Mouse (Mus musculus) brain, embryonic 14.5 days (tissue): Measurements from ENCODE around the gene Dsp. TPM values are rescaled to one million over a fixed set of nuclear protein-coding genes. Genes with fewer than 3 reads are reported as not detected.

Experiments used
- DNase-seq: peaks from one replicate; pipeline ENCODE4 v3.0.0-alpha.2; 2011; ENCODE audit warnings: low read depth
- CTCF ChIP-seq: fragments of 200-500 bp; IDR thresholded peaks from 2 replicates; pipeline ENCODE4 v1.5.1; 2012; ENCODE audit warnings: inconsistent platforms, mild to moderate bottlenecking, moderate library complexity, borderline replicate concordance; ENCODE audit not compliant: insufficient read depth, insufficient read length; ENCODE audit errors: extremely low read depth
- POLR2A ChIP-seq: fragments of 200-500 bp; IDR thresholded peaks from 2 replicates; pipeline ENCODE4 v1.6.1; 2012; ENCODE audit warnings: mild to moderate bottlenecking, inconsistent platforms, borderline replicate concordance; ENCODE audit not compliant: poor library complexity, insufficient read depth, insufficient read length, severe bottlenecking; ENCODE audit errors: extremely low read depth
- polyA plus RNA-seq: library from polyadenylated mRNA; depleted of rRNA; stranded (reverse); fragments of >200 nt; gene quantifications from 2 replicates; pipeline ENCODE4 v1.2.3, GENCODE M21; 2012; rRNA removed

Gene Dsp
- polyA plus RNA-seq, 1 experiment, result 2.2 TPM

DNA sequence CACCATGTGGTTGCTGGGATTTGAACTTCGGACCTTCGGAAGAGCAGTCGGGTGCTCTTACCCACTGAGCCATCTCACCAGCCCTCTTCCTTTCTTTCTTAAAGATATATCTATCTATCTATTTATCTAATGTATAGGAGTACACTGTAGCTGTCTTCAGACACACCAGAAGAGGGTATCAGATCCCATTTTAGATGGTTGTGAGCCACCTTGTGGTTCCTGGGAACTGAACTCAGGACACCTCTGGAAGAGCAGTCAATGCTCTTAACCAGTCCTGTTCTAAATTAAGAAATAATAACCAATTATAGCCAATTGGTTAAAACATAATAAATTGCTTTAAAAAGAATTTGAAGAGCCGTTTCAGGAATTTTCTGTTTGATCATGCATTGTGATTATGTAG lies 53.1 kb downstream of the Dsp start:
- no peak for TF ChIP-seq POLR2A
- TF ChIP-seq CTCF, result no peak
- peak; percentile 1 for DNase-seq

DNA sequence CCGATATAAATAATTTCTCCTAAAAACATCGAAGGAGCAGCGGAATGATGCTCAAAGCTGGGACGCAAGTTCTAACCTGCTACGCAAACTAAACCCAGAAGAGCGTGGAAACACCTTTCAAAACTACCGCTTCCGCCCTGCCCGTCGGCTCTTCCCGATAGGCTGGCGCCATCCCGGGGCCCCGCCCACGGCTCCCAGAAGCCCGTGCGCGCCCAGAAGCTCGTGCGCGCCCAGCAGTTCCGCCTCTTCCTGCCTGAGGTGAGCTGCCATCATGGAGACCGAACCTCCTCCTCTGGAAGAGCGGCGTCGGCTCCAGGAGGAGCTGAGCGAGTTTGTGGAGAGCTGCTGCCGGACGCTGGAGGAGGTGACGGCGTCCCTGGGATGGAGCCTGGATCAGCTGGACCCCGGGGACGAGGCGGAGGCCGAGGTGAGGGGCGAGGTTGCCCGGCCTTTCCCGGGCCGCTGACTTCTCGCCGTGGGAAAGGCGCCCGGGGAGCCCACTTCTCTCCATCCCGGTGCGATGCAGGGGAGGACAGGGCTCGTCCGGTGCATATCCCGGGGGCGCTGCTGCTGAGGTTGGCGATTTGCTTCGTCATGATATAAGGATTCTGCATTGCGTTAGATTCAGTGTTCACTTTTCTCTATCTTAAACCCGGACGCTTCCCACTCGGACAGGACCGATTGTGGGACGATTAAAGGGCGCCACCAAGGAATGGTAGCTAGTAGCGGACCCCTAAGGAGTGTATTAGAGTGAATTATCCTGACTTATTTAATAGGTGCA lies 53.8 kb downstream of the Dsp start, which contains the start of gene Snrnp48:
TSS of gene Snrnp48 (plus strand) at position 237 of the 781 bp plus-strand sequence.
- TF ChIP-seq POLR2A (peak; percentile 59; the same call in 1 of the 2 replicates), CTCF (no peak)
- DNase-seq, result peak; percentile 98

DNA sequence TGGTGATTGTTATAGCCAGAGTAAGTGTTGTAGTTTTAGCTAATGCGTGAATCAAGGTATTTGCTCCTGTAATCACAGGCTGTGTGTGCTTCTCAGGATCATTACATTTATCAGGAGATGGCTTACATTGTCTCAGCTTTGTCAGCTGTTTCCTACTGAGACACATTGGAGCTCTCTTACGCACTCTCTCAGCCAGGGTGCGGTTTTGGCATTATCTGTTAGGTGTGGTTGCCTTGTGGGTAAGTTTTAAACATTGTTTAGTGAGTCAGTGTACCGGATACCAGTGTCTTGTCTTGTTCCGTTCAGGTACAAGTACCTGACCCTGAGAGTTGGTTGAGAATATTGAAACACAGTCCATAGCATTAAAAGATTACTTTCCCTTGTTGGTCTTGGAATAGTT lies 60.0 kb downstream of the Dsp start:
- DNase-seq, result no peak
- TF ChIP-seq POLR2A (no peak), CTCF (no peak)

DNA sequence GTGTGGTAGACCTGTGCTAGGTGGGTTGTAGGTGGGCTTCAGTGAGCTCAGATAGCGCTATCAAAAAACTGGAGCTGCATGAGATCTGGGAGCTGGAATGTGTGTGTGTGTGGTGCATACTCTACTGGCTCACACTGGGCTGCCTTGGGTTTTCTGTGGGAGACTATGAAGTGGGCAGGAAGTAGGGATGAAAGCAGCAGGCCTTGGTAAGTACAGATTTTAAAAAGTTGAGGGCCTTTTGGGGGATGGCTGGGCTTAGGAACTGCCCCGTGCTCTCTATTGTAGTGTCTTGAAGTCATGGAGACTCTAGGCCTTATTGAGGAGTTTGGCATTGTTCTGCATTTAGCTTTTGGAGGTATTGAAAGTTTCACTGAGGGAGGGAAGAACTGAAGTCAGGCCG lies 67.6 kb downstream of the Dsp start:
- DNase-seq, result no peak
- no peak for TF ChIP-seq CTCF
- no peak for TF ChIP-seq POLR2A

DNA sequence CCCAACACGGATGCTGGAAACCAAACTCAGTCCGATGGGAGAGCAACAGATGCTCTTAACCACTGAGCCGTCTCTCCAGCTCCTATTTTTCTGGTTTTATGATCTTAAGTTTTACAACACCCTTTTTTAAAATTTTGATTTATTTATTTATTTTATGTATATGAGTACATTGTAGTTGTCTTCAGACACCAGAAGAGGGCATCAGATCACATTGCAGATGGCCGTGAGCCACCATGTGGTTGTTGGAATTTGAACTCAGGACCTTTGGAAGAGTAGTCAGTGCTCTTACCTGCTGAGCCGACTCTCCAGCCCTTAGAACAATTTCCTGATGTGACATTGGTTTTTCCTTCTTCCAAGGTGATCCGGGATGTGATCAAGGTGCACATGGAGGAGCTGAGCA lies 69.2 kb downstream of the Dsp start:
- TF ChIP-seq POLR2A (no peak), CTCF (no peak)
- no peak for DNase-seq

DNA sequence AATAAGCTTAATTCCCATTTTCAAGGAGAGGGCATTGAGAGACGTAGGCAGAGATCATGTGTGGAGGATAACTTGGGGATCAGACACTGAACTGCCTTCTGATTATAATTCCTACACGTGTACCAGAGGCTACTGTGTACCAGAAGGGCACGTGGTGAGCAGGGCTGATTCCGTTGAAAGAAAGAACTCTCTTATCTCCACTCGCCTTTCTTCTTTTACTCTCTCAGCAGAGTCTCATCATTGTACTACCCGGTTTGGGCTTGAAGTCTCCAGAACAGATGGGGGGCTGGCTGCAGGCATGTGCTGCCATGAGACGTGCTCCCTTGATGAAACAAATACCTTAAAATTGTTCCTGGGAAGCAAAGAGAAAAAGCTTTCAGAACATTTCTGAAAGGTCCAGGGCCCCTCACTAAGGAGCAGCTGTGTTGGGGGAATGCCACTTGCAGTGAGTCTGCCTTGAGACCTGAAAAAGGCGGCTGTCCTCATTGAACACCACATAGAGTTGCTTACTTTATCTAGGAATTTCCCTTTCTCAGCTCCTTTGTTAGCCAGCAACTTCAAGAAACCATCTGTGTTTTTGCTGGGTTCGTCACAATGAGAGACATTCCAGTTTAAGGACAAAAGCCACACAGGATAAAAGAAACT lies 79.2 kb downstream of the Dsp start:
- DNase-seq, result peak; percentile 56
- TF ChIP-seq POLR2A (no peak), CTCF (no peak)

DNA sequence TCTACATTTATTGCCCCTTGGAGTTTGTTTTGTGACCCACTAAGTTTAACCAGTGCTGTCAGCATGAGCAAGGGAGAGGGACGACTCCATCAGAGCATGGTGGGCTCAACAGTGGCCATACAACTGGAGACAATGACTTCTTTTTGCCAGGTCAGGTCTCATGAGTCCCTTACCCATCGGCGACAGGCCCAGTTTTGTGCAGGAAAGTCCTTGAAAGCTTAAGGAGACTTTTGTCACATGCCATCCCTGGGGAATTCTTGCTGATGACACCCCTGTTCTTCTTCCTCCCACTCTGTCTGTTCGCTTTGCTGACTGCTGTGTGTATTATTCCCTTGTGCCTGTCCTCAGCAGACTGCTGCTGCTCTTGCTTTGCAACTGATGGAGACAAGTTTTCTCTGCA lies 81.3 kb downstream of the Dsp start:
- DNase-seq, result no peak

DNA sequence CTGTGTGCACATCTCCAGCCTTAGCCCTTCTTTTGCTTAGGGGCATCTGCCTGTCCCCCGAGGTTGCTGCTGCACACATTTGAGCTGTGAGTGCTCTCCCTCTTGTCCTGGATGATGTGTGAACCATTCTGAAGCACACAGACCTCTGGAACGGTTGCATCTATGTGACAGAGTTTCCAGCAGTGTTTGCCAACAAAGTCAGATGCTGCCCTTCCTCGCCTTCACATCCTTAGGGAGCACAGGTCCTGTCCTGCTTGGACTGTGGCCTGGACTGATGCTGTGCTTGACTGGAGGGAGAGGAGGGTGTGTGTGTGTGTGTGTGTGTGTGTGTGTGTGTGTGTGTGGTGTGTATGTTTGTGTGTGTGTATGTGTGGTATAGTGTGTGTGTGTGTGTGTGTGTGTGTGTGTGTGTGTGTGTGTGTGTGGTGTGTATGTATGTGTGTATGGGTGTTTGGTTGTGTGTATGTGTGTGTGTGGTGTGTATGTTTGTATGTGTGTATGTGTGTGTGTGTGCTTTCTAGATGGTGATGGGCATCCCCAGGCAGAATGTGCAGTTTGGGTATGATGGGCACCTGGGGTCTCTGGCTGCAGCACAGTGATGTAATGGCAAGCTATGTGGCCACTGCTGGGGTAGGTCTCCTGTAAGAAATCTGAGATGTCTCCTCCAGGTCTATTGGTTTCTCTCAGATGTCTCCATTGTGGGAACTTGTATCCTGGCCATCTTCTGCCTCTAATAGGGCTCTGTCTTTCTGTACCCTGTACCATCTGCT lies 81.9 kb downstream of the Dsp start:
- TF ChIP-seq POLR2A, result no peak
- no peak for TF ChIP-seq CTCF
- no peak for DNase-seq

More for the DNA sequence above, 81.3 kb downstream of the Dsp start:
- TF ChIP-seq POLR2A (no peak), CTCF (no peak)

DNA sequence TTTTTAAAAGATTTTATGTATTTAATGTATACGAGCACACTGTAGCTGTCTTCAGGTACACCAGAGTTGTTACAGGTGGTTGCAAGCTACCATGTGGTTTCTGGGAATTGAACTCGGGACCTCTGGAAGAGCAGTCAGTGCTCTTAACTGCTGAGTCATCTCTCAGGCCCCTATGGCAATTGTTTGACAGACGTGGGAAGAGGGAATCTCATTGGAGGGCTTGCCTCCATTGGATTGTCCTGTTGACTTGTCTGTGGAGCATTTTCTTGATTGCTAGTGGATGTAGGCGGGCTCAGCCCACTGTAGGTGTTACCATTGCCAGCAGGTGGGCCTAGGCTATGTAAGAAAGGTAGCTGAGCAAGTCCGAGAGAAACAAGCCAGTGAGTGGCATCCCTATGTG lies 83.6 kb downstream of the Dsp start:
- no peak for DNase-seq
- no peak for TF ChIP-seq POLR2A
- TF ChIP-seq CTCF, result no peak

DNA sequence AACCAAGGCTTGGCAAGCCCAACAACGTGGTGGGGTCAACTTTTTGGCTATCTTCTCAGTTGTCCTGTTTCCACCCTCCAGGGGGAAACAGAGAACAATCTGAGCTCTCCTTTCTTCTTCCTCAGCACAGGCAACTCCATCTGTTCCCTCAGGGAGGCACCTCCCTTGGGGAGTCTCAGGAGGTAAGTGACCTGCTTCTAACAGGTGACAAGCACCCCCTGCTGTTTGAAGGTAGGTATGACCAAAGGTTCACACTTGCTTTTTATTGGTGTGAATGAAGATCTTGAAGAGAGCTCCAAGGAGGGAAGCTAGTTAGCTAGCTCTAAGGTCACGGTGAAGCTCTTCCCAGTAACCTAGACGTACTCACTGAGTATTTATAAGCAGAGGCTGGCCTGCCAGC lies 84.3 kb downstream of the Dsp start:
- no peak for DNase-seq
- no peak for TF ChIP-seq CTCF
- TF ChIP-seq POLR2A, result no peak

DNA sequence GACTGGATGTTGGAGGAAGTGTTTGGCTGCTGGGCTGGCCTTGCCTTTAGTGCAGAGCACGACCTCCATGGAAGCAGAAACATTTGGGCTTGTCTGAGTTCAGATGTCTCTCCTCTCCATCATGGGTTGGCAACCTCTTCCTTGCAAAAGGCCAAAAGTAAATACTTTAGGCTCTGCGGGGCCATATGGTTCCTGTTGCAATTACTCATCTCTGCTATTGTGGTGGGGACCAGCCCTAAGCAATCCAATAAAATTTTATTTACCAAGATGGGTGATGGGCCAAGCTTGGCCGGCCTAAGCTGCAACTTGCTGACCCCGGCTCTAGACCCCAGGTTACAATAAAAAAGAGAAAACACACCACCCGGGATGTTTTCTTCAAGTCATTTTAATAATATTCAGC lies 97.1 kb downstream of the Dsp start:
- no peak for DNase-seq
- TF ChIP-seq CTCF (no peak), POLR2A (no peak)

Other genes with a start within 250 kb of the Dsp start
- gene Ssr1, start 157.1 kb upstream of the Dsp start, polyA plus RNA-seq, result 16.7 and 23.9 TPM in 2 replicates
- gene Riok1, start 114.3 kb upstream of the Dsp start, polyA plus RNA-seq, result 39.6 and 44.5 TPM in 2 replicates
- 0.81 and 1.2 TPM in 2 replicates for gene Cage1, start 114.2 kb upstream of the Dsp start, polyA plus RNA-seq
- 37.5 and 37.6 TPM in 2 replicates for gene Snrnp48, start 53.6 kb downstream of the Dsp start, polyA plus RNA-seq
- gene Bmp6, start 193.8 kb downstream of the Dsp start, polyA plus RNA-seq, result 8.2 and 12.8 TPM in 2 replicates